Mouse (Mus musculus): Measurements from ENCODE around the gene Nfix.
"Not testable (repeated sequence)": the region's sequence is repeated elsewhere in the genome, so short reads cannot be mapped to it uniquely, and the experiment has no call there.

The Nfix gene

DNA sequence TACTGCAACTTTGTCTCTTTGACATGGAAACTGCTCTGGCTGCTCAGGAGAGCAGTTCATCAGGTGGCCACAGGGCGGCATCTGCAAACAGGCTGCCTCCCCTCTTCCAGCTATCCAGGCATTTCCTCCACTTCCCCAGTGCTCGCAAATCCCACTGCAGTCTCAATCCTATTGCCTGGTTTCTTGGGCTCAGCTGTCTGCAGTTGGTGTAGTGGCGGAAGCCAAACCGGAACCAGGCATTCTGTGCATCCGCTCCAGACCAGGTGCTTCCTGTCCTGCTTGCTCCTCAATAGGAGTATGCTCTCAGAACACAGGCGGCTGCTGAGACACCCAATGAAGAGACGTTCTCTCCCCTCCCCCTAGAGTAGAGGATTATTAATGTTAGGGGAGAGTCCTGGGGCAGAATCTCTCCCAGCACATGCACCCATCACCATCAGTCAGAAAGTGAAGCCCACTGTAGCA, 100.3 kb downstream of the Nfix start:
- peak; percentile 33 for DNase-seq (ENCODE audit: low spot score)

DNA sequence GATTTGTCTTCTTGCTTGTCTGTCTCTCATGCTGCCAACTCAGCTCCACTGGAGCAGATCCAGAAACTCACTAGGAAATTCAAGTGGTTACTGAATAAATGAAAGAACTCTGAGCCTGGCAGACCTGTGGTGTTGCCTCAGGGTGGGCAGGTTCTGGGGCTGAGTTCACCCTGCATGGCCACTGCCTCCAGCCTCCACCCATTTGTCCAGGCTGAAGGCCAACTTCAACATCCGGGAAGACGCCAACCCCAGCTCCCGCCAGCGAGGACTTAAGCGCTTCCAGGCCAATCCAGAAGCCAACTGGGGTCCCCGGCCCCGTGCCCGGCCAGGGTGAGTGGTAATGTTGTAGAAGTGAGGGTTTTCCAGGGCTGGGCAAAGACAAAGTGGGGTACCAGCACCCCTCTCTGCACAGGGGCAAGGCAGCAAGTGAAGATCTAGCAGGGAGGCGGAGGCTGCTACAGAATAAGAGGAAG, 101.2 kb downstream of the Nfix start:
- DNase-seq (ENCODE audit: low spot score) = no peak

DNA sequence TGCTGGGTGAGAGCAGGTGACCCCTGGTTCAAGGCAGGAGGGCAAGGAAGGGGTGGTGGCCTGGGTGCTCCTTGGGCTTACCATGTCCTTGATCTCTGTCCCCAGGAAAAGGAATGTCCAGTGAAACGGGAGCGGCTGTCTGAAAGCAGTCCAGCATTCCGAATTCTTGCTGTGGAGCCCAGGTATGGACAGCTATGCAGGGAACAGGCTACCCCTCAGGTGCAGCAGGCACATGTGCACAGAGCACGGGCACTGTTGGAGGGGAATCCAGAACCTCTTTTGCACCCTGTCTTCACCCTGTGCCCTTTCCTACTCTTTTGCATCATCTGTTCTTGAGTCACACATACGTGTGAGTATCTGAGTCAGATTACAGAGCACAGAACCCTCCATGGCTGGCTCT, 101.9 kb downstream of the Nfix start:
- no peak for DNase-seq (ENCODE audit: low spot score)

DNA sequence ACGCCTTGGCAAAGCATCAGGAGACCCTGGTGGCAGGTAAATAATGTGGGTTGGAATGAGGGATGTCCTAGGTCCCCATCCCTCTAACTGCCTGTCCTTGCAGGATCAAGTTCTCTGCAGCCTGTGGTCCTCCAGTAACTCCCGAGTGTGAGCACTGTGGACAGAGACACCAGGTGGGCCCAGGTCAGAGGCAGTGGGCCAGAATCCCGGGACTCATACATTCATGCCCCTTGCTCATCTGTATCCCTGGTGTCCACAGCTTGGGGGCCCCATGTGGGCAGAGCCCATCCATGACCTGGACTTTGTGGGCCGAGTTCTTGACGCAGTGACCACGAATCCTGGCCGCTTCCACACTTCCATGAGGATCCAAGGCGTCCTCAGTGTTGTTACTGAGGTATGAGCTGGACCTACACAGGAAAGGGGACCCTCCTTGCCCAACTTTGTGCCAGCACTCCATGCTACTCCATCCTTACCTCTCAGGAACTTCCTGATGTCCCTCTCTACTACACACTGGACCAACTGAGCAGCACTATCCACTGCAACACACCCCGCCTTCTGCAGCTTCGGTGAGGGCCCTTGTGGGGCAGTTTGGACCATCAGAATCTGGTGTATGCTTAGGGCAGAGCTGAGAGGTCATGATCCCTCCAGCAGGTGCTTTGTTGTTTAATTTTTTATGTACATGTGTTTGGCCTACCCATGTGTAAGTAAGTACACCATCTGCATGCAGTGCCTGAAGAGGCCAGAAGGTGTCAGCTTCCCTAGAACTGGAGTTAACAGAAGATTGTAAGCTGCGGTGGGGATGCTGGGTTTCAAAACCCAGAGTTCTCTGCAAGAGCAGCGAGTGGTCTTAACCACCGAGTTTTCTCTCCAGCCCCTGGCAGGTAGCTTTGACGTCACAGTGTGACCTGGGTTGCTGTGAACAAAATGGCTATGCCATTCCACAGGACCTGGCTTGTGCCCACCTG, 102.7 kb downstream of the Nfix start:
- DNase-seq (ENCODE audit: low spot score) = peak; percentile 28

DNA sequence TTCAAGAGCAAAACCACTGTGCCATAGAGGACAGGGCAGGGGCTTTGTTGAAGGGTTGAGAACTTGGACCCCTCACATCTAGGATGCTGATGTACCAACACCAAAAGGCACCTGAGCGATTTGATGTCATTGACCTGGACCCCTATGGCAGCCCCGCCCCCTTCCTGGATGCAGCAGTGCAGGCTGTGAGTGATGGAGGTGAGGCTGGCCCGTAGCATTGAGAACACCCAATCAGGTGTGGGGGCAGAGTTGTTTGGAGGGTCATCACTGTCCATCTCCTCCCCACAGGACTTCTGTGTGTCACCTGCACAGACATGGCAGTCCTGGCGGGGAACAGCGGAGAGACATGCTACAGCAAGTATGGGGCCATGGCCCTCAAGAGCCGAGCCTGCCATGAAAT, 105.0 kb downstream of the Nfix start:
- no peak for DNase-seq (ENCODE audit: low spot score)

DNA sequence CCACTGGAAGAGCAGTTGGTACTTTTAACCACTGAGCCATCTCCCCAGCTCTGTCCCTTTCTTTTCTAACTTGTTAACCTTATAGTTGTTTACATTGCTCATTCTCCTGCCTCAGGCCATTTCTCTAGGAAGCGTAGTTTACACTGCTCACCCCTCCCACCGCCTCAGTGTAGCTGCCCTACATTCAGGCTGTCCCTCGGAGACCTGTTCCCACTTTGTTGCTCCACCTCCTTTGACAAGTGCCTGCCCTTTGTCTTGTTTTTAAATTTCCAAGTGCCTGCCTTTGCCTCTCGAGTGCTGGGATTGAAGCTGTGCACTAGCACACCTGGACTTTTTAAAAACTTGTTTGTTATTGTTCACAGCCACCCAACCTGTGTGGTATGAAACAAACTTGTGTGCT, 106.8 kb downstream of the Nfix start:
- no peak for DNase-seq (ENCODE audit: low spot score)

DNA sequence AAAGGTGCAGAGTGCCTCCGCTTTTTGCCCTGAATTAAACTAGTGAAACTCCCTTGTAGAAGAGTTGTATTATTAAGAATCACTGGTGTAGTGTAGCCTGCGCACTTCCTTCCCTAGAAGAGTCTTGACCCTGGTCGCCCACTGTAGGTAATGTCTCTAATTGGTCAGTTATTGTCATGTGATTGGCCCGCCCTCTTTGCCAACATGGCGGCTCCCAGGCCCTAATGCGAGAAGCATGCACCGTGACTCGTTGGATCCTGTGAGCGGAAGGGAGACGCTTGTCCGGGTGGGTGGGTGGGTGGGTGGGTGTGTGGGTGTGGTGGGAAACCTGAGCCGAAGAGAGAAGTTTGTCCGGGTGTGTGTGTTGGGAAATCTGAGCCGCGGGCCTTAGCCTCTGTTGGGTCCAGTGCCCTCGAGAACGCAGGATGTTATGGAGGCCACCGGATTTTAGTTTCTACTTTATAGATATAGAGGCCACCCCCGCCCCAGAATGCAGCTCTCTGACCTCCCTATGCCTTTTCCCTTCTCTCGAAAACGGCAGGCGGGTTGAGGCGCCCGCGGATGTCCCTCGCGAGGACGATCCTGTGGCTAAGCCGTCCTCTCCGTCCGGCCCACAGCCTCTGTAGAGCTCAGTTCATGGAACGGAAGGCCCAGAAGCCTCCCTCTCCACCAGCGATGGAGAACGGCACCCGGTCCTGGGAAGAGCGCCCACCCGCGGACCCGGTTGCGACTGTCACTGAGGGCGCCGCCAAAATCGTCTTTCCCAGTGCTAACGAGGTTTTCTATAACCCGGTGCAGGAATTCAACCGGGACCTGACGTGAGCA, 110.8 kb downstream of the Nfix start:
- DNase-seq (ENCODE audit: low spot score) = peak; percentile 85

DNA sequence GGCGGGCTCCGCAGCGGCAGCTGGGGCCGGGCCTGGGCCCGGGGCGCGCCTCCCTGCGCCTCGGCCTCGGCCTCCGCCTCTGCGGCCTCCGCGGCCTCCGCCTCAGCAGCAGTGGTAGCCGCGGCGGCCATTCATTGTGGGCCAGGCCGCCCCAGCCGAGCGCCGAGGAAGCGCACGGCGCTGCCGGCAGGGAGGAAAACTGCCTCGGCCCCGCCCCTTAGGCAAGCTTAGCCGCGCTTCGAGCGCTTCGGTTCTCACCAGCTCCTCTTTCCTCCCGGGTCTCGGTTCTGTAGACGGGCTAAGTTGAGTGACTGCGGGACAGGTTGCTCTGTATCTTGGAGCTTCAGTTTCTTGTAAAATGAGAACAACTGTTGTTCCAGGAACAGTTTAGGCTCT, 112.4 kb downstream of the Nfix start, which contains the start of gene Nacc1:
Gene Nacc1 (minus strand): TSS at position 158 of the 396 bp plus-strand sequence.
- DNase-seq (ENCODE audit: low spot score) = peak; percentile 86

DNA sequence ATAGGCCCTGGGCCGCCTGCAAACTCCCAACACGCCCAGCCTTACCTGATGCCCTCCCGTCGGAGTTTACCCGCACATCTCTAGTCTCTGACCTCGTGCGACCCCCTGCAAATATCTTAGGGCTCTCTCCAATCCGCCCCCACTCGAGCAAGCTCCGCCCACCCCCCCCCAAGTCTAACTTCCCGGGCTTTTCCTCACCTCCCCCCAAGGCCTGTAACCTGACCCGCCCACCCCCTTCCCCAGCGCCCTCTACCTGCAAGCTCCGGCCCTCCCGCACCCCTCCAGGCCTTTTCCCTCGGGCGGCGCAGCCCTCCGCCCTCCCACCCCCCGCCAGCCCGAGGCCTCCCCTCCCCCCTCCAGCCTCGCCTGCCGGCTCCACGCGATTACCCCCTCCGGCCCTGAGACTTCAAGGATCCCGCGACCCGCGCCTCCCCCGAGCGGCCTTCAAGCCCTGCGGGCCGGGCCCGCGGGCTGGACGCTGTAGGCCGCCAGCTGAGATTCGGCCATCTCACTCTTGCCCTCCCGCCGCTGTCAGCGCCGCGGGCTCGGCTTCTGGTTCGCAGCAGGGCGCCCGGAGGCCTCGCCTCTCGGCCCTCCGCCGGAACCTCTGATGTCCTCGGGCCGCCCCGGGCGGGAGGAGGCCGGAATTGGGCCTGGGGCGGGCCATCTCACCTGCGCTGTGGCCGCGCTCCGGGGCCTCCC, 113.0 kb downstream of the Nfix start:
- no peak for DNase-seq (ENCODE audit: low spot score)

DNA sequence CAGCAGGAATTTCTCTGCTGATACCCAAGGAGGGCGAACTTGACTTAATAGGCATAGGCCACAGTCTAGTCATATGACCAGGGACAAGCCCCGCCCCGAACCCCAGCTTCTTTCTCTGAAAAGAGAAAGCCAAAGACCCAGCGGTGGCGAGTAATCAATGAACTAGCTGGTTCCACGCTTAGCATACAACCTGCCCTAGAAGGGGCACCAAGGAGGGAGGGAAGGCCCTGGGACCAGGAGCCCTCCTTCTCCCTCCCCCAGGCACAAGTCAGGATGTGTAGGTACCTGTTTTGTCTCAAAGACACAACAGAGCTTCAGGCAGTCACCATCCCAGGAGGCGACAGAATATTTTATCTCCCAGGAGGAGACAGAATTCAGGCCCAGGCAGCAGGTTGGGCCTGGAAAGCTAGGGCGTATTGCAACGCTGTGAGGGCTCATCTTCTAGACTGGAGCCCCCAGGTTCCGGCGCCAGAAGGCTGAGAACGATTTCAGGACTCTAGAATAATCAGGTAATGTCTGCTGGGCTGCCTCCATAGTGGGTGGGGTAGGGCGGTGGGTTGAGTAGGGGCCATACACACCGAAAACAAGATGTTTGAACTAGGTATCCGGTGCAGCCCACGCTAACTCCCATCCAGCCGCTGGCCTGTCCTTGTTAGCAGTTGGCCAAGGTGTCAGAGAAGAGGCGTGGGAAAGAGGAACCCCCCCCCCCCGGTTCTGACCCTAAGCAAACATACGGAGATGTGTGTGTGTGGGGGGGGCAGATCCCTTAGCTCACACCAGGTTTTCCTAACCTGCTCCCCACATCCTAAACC, 113.7 kb downstream of the Nfix start, which contains the start of gene Trmt1:
Gene Trmt1 (plus strand): TSS at position 117 of the 812 bp plus-strand sequence.
- DNase-seq (ENCODE audit: low spot score) = peak; percentile 32

DNA sequence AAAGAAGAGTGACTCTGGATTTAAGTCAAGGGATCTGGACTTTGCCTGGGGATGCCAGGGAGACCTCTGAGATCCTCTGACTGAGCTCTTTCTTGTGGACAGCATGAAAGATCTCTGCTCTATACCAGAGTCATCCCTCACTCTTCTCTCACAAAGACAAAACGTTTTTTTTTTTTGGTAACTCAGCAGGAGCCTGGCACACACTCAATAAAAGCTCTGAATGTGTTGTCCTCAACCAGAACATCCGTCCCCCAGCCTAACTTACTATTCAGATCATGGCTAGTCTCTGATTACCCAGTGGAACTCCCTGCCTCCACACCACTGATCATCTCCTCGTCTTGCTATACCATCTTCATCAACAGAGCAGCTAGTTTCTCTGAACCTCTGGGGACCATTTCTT, 115.6 kb downstream of the Nfix start:
- no peak for DNase-seq (ENCODE audit: low spot score)

DNA sequence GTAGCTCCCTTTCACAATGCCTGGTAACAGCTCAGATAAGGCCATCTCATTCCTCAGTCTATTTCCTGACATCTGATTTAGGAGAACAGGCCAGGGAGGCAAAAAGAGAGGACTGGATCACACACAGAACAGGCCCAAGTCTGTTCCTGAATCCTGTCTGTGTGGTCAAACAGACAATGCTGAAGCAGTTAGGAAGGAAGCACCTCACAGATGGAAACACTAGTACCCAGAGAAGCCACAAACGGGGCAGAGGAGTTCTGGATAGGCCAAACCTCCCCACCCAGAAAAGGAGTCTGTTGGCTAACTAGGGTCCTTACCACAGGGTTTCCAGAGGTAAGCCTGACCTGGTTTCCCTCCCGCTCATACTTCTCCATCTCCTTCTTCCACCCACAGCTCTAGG, 117.9 kb downstream of the Nfix start:
- no peak for DNase-seq (ENCODE audit: low spot score)

DNA sequence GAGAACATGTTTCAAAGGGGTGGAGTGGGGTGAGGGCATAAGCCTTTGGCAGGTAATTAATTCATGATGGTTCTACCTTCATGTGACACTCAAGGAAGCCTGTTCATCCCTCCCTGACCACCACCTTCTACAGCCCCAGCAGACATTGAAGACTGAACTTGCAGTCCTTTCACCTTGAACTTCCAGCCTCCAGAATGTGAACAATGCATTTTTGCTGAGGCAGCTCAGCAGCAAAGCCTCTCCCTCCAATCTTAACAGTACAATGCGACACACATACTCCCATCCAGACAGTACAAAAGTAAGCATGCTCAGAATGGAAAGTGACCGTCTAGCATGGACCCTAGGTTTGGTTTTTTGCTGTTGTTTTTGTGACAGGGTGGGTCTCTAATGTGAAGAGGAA, 118.7 kb downstream of the Nfix start:
- no peak for DNase-seq (ENCODE audit: low spot score)

DNA sequence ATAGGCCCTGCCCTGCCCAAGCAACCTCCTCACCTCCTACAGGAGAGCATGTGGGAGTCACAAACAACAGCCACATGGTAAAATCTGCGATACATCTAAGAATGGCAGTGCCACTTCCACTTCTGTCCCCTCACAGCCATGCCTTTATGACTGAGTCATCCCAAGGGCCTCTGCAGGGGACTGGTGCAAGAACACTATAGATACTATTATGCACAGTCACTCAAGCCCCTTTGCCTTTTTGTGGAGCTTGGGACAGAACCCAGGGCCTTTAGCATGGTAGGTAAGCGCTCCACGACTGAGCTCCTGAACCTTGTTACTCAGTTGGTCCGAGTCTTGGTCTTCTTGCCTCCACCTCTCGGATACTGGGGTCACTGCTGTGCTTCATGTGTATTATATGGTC, 122.8 kb downstream of the Nfix start:
- no peak for DNase-seq (ENCODE audit: low spot score)

DNA sequence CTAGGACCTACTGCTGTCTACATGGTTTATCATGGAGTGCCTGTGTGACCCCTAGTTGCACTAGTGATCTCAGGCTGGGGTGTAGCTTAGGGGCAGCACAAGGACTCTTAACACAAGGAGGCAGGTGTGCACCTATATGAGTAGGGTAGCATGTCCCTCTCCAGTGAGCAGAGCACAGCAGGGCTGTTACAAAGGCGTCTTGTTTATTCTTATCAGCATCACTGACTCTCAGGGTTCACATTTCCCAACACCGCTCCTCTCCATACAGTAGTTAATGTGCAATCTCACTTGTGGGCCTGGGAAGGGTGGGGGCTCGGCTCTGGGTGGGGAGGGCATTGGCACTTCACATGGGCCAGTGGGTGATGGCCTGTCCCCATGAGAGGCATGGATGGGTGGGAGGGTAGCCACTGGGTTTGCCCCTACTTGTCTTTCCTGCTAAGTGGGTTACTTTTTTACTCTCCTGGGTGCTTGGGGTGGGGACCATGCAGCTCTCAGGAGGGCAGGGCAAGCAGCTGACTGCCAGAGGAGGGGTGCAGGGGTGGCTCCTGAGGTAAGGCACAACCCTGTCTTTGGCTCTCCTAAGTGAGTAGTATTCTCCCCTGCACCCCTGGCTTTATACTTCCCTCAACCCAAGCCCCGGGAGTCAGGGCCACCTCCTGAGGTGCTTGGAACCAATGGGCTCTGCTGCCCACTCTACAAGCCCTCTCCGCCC, 129.7 kb downstream of the Nfix start:
- DNase-seq (ENCODE audit: low spot score) = not testable (repeated sequence)

DNA sequence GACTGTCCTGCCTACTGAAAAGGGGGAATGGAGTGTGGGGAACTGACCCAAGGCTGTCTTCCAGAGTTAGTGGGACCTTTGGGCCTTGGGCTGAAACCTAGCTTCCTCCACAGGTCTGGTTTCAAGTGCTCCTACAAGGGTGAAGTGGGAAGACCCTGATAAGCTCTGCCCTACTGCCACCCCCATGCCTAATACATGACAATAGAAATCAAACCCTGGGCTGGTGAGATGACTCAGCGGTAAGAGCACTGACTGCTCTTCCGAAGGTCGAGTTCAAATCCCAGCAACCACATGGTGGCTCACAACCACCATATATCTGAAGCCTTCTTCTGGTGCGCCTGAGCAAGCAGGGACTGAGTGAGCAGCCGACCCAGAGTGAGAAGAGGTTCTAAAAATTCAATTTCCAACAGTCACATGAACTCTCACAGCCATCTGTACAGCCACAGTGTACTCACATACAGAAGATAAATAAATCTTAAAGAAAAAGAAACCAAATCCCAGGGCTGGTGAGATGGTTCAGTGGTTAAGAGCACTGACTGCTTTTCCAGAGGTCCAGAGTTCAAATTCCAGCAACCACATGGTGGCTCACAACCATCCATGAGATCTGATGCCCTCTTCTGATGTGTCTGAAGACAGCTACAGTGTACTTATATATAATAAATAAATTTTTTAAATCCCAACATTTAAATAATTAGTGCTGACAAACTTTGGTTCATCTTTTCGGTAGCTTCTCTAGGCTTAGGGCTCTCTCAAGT, 131.2 kb downstream of the Nfix start:
- DNase-seq (ENCODE audit: low spot score) = no peak

DNA sequence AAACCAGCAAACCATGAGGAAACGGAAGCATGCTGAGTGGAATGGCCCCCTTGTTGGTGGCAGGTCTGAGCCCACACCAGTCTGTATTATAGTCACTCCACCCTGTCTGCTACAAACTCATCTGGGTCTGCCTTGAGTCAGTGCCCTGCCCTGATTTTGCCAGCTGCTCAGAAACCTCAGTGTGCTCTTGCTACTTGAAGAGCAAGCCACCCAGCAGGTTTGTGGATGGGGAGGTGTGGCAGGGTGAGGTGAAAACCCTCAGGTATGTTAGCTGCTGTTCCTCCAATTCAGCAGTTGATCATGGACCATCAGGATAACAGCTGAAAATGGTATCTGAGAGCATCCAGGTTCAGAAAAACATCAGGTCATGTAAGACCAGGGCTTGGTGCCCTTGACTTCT, 132.1 kb downstream of the Nfix start:
- DNase-seq (ENCODE audit: low spot score) = no peak

DNA sequence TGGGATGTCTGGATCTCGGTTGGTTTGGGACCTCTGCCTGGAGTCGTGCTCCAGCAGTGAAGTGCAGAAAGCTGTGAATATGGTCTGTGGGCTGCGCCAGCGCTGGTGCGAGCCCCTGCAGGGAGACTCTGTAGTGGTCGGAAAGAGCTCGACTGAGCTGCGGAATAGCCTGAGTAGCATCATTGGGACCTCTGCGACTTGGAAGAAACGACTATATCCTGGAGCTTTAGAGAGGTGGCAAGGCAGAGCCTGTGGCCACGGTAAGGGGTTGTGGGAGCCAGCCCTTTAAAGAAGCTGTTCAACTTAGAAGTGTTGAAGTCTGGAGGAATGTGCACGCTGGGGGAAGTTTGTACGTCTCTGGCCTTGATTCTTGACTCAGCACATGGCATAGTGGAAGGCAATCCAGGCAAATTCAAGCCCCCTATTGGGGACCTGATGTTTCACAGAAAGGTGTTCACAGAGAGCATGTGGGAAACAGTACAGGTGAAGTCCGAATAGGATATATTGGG, 134.7 kb downstream of the Nfix start:
- no peak for DNase-seq (ENCODE audit: low spot score)

DNA sequence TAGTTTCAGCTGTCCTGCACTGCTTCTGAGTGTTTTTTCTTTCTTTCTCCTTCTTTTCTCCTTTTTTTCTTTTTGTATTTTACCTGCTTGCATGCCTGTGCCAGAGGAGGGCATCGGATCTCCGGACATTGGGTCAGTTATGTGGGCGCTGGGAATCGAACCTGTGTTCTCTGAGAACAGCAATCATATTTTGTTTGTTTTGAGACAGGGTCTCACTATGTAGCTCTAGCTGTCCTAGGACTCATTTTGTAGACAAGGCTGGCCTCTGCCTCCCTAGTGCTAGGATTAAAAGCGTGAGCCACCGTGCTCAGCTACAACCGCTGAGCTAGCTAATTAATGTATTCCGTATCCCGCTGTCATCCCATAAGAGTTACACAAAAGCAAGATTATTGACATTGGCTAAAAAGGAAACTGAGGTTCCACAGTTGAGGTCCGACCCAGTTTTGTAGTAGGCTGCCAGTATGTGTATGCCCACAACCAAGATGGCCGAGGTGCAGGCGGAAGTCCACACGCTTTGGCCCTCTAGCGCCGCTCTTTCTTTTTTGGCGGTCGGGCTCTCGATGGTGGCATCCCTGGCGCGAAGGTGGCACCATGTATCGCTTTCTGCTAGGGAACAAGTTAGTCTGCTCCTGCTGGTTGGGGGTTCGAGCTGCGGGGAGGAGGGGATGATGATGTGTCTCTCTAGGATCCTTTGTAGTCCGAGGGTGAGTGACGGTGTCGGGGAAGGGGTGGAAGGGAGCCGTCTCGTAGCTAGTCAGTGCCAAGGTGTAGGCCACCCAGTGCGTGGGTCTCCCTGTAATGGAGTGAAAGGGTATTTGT, 135.4 kb downstream of the Nfix start:
- DNase-seq (ENCODE audit: low spot score) = peak; percentile 54

Measured in T-cell, adult 2 months (primary cell).